Mouse (Mus musculus) hindbrain, embryonic 15.5 days (tissue): Measurements from ENCODE around the gene Ankrd31. TPM values are rescaled to one million over a fixed set of nuclear protein-coding genes. Genes with fewer than 3 reads are reported as not detected.
"Not testable (repeated sequence)": the region's sequence is repeated elsewhere in the genome, so short reads cannot be mapped to it uniquely, and the experiment has no call there.

Source experiments
- ATAC-seq: fragments of 200-750 bp; cut with Nextera tagmentation; 2 replicates; pipeline ENCODE4 v1.8.0; 2017; ENCODE audit warnings: low read depth, moderate number of reproducible peaks, moderate TSS enrichment; ENCODE audit not compliant: low FRiP score
- H3K27ac ChIP-seq: fragments of 300-500 bp; sonication (generic); replicated peaks from 2 replicates; pipeline ENCODE4 v1.5.1; 2015; ENCODE audit warnings: mild to moderate bottlenecking, inconsistent platforms
- H3K27me3 ChIP-seq: fragments of 300-500 bp; sonication (generic); 2 replicates; pipeline ENCODE4 v1.6.1; 2015; ENCODE audit warnings: control low read depth, inconsistent platforms
- H3K36me3 ChIP-seq: fragments of 300-500 bp; sonication (generic); 2 replicates; pipeline ENCODE4 v1.6.1; 2015; ENCODE audit warnings: control low read depth, inconsistent platforms
- H3K4me1 ChIP-seq: fragments of 300-500 bp; sonication (generic); replicated peaks from 2 replicates; pipeline ENCODE4 v1.6.1; 2015; ENCODE audit warnings: control low read depth, inconsistent platforms
- H3K4me2 ChIP-seq: fragments of 300-500 bp; sonication (generic); 2 replicates; pipeline ENCODE4 v1.6.1; 2015; ENCODE audit warnings: moderate library complexity, mild to moderate bottlenecking, inconsistent platforms
- H3K4me3 ChIP-seq: fragments of 300-500 bp; sonication (generic); 2 replicates; pipeline ENCODE4 v1.5.1; 2015; ENCODE audit warnings: mild to moderate bottlenecking, inconsistent platforms
- H3K9ac ChIP-seq: fragments of 300-500 bp; sonication (generic); 2 replicates; pipeline ENCODE4 v1.6.1; 2015; ENCODE audit warnings: inconsistent platforms
- H3K9me3 ChIP-seq: fragments of 300-500 bp; sonication (generic); 2 replicates; pipeline ENCODE4 v1.6.1; 2016; ENCODE audit warnings: control low read depth, inconsistent platforms
- WGBS: fragments of 180-500 bp; shearing (Covaris S2); methylation state at CpG from one replicate; pipeline ENCODE4 v1.1.7; 2015; 5-methylcytosine and 5-hydroxymethylcytosine counted together
- polyA plus RNA-seq: library from polyadenylated mRNA; unstranded; fragments of >200 nt; fragmentation: Nextera tagmentation; extraction: Ambion mirVana; gene quantifications from 2 replicates; pipeline ENCODE4 v1.2.1, GENCODE M21; 2015

The Ankrd31 gene
- polyA plus RNA-seq, 1 experiment from 2014 or later, result not detected

DNA sequence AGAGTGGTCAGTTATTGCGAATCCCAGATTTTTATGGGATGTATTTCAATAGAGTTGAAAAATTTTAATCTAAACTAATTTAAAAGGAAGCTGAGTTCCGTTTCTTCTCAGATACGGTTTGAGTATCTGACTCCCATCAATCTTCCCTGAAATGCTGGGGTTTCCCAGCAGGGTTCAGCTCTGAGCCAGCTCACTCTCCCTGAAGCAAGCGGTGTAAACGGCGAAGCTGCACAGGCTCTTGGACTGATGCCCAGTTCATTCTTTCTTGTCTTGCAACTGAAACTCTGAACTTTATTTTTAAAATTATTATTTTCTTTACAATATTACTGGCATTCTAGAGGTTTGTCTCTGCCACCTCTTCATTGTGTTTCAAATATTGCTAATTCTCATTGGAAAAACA lies 2.0 kb upstream of the Ankrd31 start:
- ATAC-seq, result no peak
- Histone ChIP-seq H3K36me3 (no peaks in the 10 kb centered on the region), H3K27ac (no peak overlapping the region), H3K4me2 (no peak overlapping the region), H3K4me3 (no peak overlapping the region), H3K4me1 (no peaks in the 10 kb centered on the region), H3K9me3 (no peaks in the 10 kb centered on the region), H3K27me3 (no peaks in the 10 kb centered on the region), H3K9ac (no peak overlapping the region)
- 28% methylated on average over 6 of the region's 6 CpGs for WGBS

DNA sequence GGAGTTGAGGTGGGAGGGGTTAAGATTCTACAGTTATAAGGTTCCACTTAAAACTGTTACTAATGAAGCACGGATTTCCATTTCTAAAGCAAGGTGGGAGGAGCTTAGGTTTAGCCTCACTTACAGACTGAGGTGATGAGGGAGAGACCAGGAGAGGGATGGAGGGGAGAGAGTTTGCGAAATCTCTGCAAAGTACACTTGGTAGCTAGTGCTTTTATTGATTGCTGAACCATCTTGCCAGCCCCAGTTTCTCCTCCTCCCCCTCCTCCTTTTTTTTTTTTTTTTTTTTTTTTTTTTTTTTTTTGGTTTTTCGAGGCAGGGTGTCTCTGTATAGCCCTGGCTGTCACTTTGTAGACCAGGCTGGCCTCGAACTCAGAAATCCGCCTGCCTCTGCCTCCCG lies 1.8 kb downstream of the Ankrd31 start:
- H3K4me2 ChIP-seq, result no peak overlapping the region
- H3K27me3 ChIP-seq, result no peaks in the 10 kb centered on the region
- no peaks in the 10 kb centered on the region for H3K36me3 ChIP-seq
- 89% methylated on average over 6 of the region's 6 CpGs for WGBS
- ATAC-seq, result no peak
- H3K9ac ChIP-seq, result no peak overlapping the region
- no peaks in the 10 kb centered on the region for H3K4me1 ChIP-seq
- H3K9me3 ChIP-seq, result no peaks in the 10 kb centered on the region
- no peak overlapping the region for H3K27ac ChIP-seq
- H3K4me3 ChIP-seq, result no peak overlapping the region

DNA sequence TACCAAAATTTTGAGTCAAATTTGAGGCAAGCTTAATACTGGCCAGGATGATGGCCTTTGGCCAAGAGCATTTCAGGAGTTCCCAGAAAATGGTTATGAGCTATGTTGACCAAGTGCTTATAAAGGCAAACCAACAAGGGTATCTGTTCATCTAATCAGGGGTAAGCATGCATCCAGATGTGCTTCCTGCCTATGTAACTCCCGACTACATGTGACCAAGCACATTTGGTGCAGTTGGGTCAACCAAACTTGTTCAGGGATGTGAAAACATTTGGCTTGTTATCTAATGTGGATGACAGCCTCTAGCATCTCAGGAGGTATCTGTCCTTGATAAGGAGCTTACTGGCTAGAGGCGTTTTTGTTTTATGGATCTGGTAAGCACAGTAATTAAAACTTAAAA lies 12.8 kb downstream of the Ankrd31 start:
- no peak overlapping the region for H3K27ac ChIP-seq
- H3K4me2 ChIP-seq, result no peak overlapping the region
- no peaks in the 10 kb centered on the region for H3K4me1 ChIP-seq
- no peaks in the 10 kb centered on the region for H3K27me3 ChIP-seq
- H3K9me3 ChIP-seq, result no peaks in the 10 kb centered on the region
- no peak for ATAC-seq
- 91% methylated on average over 2 of the region's 2 CpGs for WGBS
- H3K4me3 ChIP-seq, result no peak overlapping the region
- no peak overlapping the region for H3K9ac ChIP-seq
- H3K36me3 ChIP-seq, result no peaks in the 10 kb centered on the region

DNA sequence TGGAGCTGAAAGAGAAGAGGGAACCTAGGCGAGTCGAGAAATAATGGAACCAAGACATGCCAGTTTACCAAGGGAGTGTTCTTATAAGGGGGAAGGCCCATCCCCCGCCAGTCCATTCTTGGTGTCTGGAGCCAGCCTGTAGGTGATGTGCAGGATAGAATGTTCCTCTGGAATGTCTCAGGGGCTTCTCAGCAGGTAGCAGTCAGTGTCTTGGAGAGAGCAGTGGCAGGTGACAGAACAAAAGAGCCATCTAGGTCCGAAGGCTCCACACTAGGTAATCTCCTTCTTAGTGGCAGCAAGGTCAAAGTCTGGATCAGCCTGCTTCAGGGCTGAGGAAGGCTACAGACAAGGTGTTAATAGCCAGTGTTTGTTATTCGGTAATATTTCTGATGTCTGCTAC lies 38.0 kb downstream of the Ankrd31 start:
- not testable (repeated sequence) for H3K27ac ChIP-seq, H3K9ac ChIP-seq, H3K27me3 ChIP-seq, H3K9me3 ChIP-seq, H3K4me1 ChIP-seq, H3K4me2 ChIP-seq, H3K36me3 ChIP-seq, H3K4me3 ChIP-seq, ATAC-seq
- WGBS, result 91% methylated on average over 5 of the region's 5 CpGs

DNA sequence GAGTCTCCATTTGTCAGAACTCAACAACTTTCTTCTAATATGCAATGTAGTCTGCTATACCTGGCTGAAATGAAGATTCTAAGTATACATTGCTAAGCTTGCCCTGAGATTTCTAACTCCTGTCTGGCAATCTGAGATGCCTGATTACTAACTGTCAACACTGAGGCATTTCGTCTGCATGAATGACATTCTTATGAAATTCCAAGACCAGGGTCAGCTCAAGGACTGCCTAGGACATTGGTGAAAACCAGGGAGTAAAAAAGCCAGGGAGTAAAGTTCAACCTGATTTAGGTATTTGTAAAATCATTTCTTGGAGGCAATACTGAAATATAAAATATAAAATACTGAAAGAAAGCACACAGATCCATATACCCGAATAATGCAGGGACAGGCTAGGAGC lies 45.4 kb downstream of the Ankrd31 start:
- no peak for ATAC-seq
- no peak overlapping the region for H3K4me2 ChIP-seq
- no peaks in the 10 kb centered on the region for H3K27me3 ChIP-seq
- WGBS, result 88% methylated on average over 2 of the region's 2 CpGs
- no peaks in the 10 kb centered on the region for H3K36me3 ChIP-seq
- no peak overlapping the region for H3K4me3 ChIP-seq
- H3K4me1 ChIP-seq, result 0 out of 2 replicates have a peak, but pooled peaks cover 2% of the 10 kb centered on the region
- no peaks in the 10 kb centered on the region for H3K9me3 ChIP-seq
- no peak overlapping the region for H3K27ac ChIP-seq
- no peak overlapping the region for H3K9ac ChIP-seq

DNA sequence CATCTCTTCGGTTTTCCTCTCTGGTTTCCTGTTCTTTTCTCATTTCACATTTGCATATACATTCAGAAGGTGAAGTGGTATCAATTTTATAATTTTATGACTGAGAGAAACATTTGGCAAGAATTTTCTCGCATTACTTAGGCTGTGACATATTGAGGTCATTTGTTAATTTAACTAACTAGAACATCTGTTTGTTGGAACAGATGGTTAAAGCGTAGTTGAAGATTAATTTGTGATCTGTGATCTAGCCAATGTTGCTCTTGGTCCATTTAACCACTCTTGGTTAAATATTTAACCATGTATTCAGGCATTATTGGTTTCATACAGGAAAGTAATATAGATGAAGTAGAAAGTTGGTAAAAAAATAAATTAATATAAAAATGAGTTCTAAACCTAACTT lies 47.2 kb downstream of the Ankrd31 start:
- Histone ChIP-seq H3K27me3 (no peaks in the 10 kb centered on the region), H3K9me3 (no peaks in the 10 kb centered on the region), H3K4me2 (no peak overlapping the region), H3K36me3 (no peaks in the 10 kb centered on the region), H3K9ac (no peak overlapping the region), H3K4me3 (no peak overlapping the region), H3K4me1 (0 out of 2 replicates have a peak, but pooled peaks cover 2% of the 10 kb centered on the region), H3K27ac (no peak overlapping the region)
- WGBS, result 76% methylated on average over 3 of the region's 3 CpGs
- ATAC-seq, result no peak

DNA sequence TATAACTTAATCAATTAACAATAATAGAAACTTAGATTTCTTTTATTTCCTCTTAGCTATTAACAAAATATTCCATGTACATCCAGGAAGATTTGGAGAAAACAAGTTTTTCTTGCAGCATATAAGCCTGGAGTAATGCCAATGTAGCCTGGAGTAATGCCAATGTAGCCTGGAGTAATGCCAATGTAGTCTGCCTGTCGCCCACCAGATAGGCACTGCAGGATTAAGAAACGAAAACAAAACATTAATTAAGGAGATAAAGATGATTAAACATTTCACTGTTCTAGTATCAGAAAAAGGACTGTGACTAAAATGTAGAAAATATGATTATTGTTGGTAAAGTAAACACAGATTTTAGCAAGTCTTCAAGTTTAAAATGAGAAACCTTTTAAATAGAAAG lies 49.4 kb downstream of the Ankrd31 start:
- H3K4me2 ChIP-seq, result no peak overlapping the region
- H3K4me1 ChIP-seq, result 0 out of 2 replicates have a peak, but pooled peaks cover 2% of the 10 kb centered on the region
- ATAC-seq, result no peak
- H3K27me3 ChIP-seq, result no peaks in the 10 kb centered on the region
- 32% methylated on average over 2 of the region's 2 CpGs for WGBS
- H3K27ac ChIP-seq, result no peak overlapping the region
- no peaks in the 10 kb centered on the region for H3K36me3 ChIP-seq
- H3K4me3 ChIP-seq, result no peak overlapping the region
- no peak overlapping the region for H3K9ac ChIP-seq
- H3K9me3 ChIP-seq, result no peaks in the 10 kb centered on the region

DNA sequence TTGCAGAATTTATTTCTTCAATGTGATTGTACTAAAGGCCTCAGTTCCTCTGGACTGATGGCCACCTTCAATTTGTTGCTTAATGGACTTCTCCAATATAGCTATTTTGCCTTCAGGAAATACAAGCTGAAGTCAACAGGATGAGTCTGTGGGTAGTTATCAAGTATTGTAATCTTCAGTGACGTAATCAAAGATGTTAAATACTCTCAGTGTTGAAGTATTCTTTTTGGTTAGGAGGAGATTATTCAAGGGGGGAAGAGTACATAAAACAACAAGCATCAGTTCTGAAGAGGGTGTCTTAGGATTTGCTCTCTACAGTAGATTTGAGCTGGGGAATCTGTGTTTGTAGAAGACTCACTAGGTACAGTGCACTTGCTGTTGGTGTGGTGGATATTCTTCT lies 101.7 kb downstream of the Ankrd31 start:
- ATAC-seq, result no peak
- Histone ChIP-seq H3K36me3 (no peaks in the 10 kb centered on the region), H3K27ac (no peak overlapping the region), H3K4me1 (no peaks in the 10 kb centered on the region), H3K4me3 (no peak overlapping the region), H3K9me3 (no peaks in the 10 kb centered on the region), H3K9ac (no peak overlapping the region), H3K27me3 (no peaks in the 10 kb centered on the region), H3K4me2 (no peak overlapping the region)
- WGBS, result 90% methylated on average over 1 of the region's 1 CpGs

DNA sequence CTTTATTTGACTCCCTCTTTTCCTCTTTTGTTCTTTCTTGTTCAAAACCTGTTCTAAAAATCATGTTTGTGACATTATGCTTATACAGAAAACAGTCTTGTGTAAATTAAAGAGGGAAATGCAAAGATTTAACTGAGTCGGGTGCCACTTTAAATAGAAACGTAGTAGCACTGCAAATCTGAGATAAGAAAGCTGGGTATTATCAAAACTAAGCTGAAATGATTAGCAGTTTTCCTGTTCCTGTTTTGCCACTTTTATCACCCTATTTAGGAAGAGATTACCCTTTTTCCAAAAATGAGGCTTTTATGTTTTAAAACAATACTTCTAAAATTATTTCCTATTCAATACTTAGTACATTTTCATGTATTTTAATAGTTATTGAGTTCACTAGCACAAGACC lies 104.1 kb downstream of the Ankrd31 start:
- H3K4me1 ChIP-seq, result no peaks in the 10 kb centered on the region
- WGBS, result 76% methylated on average over 2 of the region's 2 CpGs
- ATAC-seq, result no peak
- H3K9me3 ChIP-seq, result no peaks in the 10 kb centered on the region
- no peaks in the 10 kb centered on the region for H3K27me3 ChIP-seq
- no peak overlapping the region for H3K4me2 ChIP-seq
- no peak overlapping the region for H3K9ac ChIP-seq
- no peaks in the 10 kb centered on the region for H3K36me3 ChIP-seq
- no peak overlapping the region for H3K27ac ChIP-seq
- H3K4me3 ChIP-seq, result no peak overlapping the region

DNA sequence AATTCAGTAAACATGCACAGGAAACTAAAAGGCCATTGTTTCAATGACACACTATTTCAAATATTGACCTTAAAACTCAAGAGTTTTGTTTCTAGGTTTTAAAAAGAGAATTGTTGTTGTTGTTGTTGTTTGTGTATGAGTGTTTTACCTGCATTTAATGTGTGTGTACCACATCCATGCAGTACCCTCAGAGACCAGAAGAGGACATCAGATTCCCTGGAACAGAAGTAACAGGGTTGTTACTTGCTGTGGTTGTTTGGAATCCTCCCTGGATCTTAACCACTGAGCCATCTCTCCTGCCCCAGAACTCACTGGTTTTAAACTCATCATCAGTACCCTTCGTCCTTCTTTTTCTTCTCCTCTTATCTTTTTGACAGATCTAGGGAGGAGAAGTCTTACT lies 105.2 kb downstream of the Ankrd31 start:
- Histone ChIP-seq H3K4me3 (no peak overlapping the region), H3K4me1 (no peaks in the 10 kb centered on the region), H3K27ac (no peak overlapping the region), H3K9me3 (no peaks in the 10 kb centered on the region), H3K27me3 (no peaks in the 10 kb centered on the region), H3K4me2 (no peak overlapping the region), H3K9ac (no peak overlapping the region), H3K36me3 (no peaks in the 10 kb centered on the region)
- ATAC-seq, result no peak
- 48% methylated on average over 1 of the region's 1 CpGs for WGBS

DNA sequence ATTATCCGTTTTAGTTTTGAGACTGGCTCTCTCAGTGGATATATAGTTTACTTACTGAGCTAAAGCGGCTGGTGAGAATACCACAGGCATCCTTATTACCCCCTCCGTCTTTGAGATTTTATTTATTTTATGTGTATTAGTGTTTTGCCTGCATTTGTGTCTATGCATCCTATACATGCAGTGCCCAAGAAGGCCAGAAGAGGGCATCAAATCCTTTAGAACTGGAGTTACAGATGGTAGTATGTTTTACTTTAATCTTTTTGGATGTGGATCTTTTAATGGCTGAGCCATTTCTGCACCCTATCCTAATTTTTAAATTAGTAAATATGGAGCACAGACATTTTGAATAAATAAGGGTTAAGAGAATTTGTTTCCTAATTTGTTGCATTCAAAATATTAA lies 107.1 kb downstream of the Ankrd31 start:
- ATAC-seq, result no peak
- 25% methylated on average over 3 of the region's 3 CpGs for WGBS

DNA sequence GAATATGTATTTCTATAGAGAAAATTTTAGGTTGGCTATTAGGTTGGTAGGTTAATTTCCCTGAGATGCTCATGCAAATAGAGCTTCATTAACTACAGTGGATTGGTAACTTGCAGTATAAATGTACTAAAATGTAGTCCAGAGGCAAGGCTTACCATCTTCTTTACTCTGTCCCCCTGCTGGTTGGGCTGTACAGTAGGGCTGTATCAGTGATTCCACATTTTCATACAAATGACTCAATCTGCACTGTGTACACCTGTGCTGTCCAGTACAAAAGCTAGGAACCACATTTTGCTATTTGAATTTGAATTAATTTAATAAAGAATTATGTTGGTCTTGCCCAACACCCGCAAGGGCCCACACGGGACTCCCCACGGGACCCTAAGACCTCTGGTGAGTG lies 111.1 kb downstream of the Ankrd31 start:
- H3K4me2 ChIP-seq, result no peak overlapping the region
- no peak for ATAC-seq

More for the DNA sequence above, 107.1 kb downstream of the Ankrd31 start:
- Histone ChIP-seq H3K36me3 (no peaks in the 10 kb centered on the region), H3K27ac (no peak overlapping the region), H3K9ac (no peak overlapping the region), H3K4me2 (no peak overlapping the region), H3K4me3 (no peak overlapping the region), H3K9me3 (no peaks in the 10 kb centered on the region), H3K27me3 (no peaks in the 10 kb centered on the region), H3K4me1 (no peaks in the 10 kb centered on the region)

DNA sequence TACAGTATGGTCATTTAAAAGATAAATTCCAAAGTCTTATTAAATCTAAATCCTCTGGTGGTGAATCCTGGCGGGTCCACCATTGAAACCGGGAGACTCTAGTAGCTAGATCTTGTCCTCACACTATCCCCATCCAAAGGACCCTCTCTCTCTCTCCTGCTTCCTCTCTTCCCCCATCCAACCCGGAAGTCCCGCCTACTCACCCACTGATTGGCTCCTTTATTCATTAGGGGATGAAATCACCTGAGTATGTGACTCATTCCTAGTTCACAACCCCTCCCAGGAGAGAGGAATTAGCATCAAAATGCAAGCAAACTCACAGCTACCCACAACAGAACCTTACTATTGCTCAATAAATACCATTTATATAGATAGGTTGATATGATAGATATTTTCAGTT lies 122.7 kb downstream of the Ankrd31 start:
- H3K27ac ChIP-seq, result no peak overlapping the region
- H3K4me2 ChIP-seq, result no peak overlapping the region
- no peak overlapping the region for H3K9ac ChIP-seq
- no peaks in the 10 kb centered on the region for H3K36me3 ChIP-seq
- no peaks in the 10 kb centered on the region for H3K4me1 ChIP-seq
- ATAC-seq, result no peak
- H3K9me3 ChIP-seq, result no peaks in the 10 kb centered on the region
- no peak overlapping the region for H3K4me3 ChIP-seq
- WGBS, result 81% methylated on average over 4 of the region's 4 CpGs
- no peaks in the 10 kb centered on the region for H3K27me3 ChIP-seq

More for the DNA sequence above, 111.1 kb downstream of the Ankrd31 start:
- no peak overlapping the region for H3K4me3 ChIP-seq
- H3K27me3 ChIP-seq, result no peaks in the 10 kb centered on the region
- no peaks in the 10 kb centered on the region for H3K9me3 ChIP-seq
- H3K4me1 ChIP-seq, result no peaks in the 10 kb centered on the region
- 99% methylated on average over 3 of the region's 3 CpGs for WGBS
- H3K36me3 ChIP-seq, result no peaks in the 10 kb centered on the region
- no peak overlapping the region for H3K9ac ChIP-seq
- H3K27ac ChIP-seq, result no peak overlapping the region
